21 mouse cellular contexts compared by ENCODE assay signal in genomic region chr17:84067102-84067501, GRCm38 (mm10).
DNase-seq lines count a peak whose midpoint lies in the region; ATAC-seq lines count a peak whose summit lies in the region.
"Had no signal": no experiment of that assay in that cellular context is flagged by ENCODE, and none has a peak within 500 bp of the region (broad histone marks: within the 10 kb centered on the region; RNA-seq: fewer than 3 reads in every experiment).

No protein-coding gene starts in this region.

- no peaks in the 10 kb centered on the region for H3K27me3 ChIP-seq in forebrain, embryonic 11.5 days (ENCODE audit: control insufficient read depth, insufficient read depth, low read length)
- peaks cover 3% of the 10 kb centered on the region; the same call in 1 of the 2 replicates for H3K27me3 ChIP-seq in forebrain, embryonic 13.5 days
- H3K27me3 ChIP-seq in midbrain, embryonic 11.5 days (ENCODE audit: control insufficient read depth, insufficient read depth, low read length): no peaks in the 10 kb centered on the region
- no peaks in the 10 kb centered on the region for H3K27me3 ChIP-seq in midbrain, embryonic 14.5 days (ENCODE audit: control insufficient read depth, insufficient read depth, low read length)
- H3K27me3 ChIP-seq: liver, embryonic 15.5 days; lung, embryonic 15.5 days; Patski had no signal

- no peaks in the 10 kb centered on the region for H3K36me3 ChIP-seq in forebrain, embryonic 11.5 days (ENCODE audit: control insufficient read depth, insufficient read depth, low read length)
- H3K36me3 ChIP-seq in forebrain, embryonic 13.5 days (ENCODE audit: poor library complexity, severe bottlenecking): no peaks in the 10 kb centered on the region
- H3K36me3 ChIP-seq in midbrain, embryonic 11.5 days (ENCODE audit: control insufficient read depth, insufficient read depth, low read length): no peaks in the 10 kb centered on the region
- no peaks in the 10 kb centered on the region for H3K36me3 ChIP-seq in midbrain, embryonic 14.5 days (ENCODE audit: control insufficient read depth, insufficient read depth, low read length)
- H3K36me3 ChIP-seq: G1E; heart, embryonic 10.5 days; liver, embryonic 15.5 days; lung, embryonic 15.5 days had no signal

- WGBS in forebrain, embryonic 11.5 days: 12% methylated on average over 26 of the region's 26 CpGs
- 8% methylated on average over 26 of the region's 26 CpGs for WGBS in forebrain, embryonic 13.5 days
- WGBS in midbrain, embryonic 11.5 days: 27% methylated on average over 26 of the region's 26 CpGs
- 28% methylated on average over 26 of the region's 26 CpGs for WGBS in midbrain, embryonic 14.5 days

- peak; percentile 53; the same call in 1 of the 2 replicates for ATAC-seq in forebrain, embryonic 11.5 days (replicated peaks; ENCODE audit: low FRiP score)
- ATAC-seq in forebrain, embryonic 13.5 days: no peak
- 0 out of 2 replicates have a peak, but pooled peaks have one; percentile 19 for ATAC-seq in midbrain, embryonic 11.5 days (ENCODE audit: low FRiP score)
- no peak for ATAC-seq in midbrain, embryonic 14.5 days (ENCODE audit: low FRiP score, low TSS enrichment)
- ATAC-seq: Patski had no signal

- H3K4me2 ChIP-seq in forebrain, embryonic 11.5 days (ENCODE audit: low read depth, low read length, severe bottlenecking): peak overlapping the region; percentile 26; the same call in 1 of the 2 replicates
- H3K4me2 ChIP-seq in forebrain, embryonic 13.5 days: no peak overlapping the region
- 0 out of 2 replicates have a peak overlapping the region, but pooled peaks have one; percentile 4 for H3K4me2 ChIP-seq in midbrain, embryonic 11.5 days
- no peak overlapping the region for H3K4me2 ChIP-seq in midbrain, embryonic 14.5 days (ENCODE audit: low read length)
- H3K4me2 ChIP-seq: liver, embryonic 15.5 days; lung, embryonic 15.5 days had no signal

- DNase-seq in forebrain, embryonic 11.5 days (ENCODE audit: low spot score): no peak
- no peak for DNase-seq in midbrain, embryonic 11.5 days (ENCODE audit: low spot score, missing footprints)
- DNase-seq in midbrain, embryonic 14.5 days: no peak
- DNase-seq in embryo, embryonic 11 days: peak; percentile 46
- no peak for DNase-seq in cerebellum, postnatal 4 days (ENCODE audit: low spot score in 2 of 2)
- DNase-seq in left cerebral cortex, postnatal 25 days (ENCODE audit: low spot score in 2 of 2): no peak
- DNase-seq: adrenal gland, postnatal 36 days; cerebellum, adult 9-10 months; gastrocnemius, postnatal 10 days; kidney, adult 11 months; layer of hippocampus, adult 9-11 months; left cerebral cortex, postnatal 4 days; liver; lung, postnatal 36 days; thymus, postnatal 25 days had no signal

- H3K9ac ChIP-seq in forebrain, embryonic 11.5 days (ENCODE audit: low read length): no peak overlapping the region; the same call in 1 of the 2 replicates
- H3K9ac ChIP-seq in forebrain, embryonic 13.5 days: no peak overlapping the region
- H3K9ac ChIP-seq in midbrain, embryonic 11.5 days (ENCODE audit: low read length): peak overlapping the region; percentile 24; the same call in 1 of the 2 replicates
- no peak overlapping the region for H3K9ac ChIP-seq in midbrain, embryonic 14.5 days (replicated peaks; ENCODE audit: low read length)
- H3K9ac ChIP-seq: liver, embryonic 15.5 days; lung, embryonic 15.5 days had no signal

- no peak overlapping the region for H3K4me3 ChIP-seq in forebrain, embryonic 11.5 days (ENCODE audit: low read depth, low read length)
- no peak overlapping the region for H3K4me3 ChIP-seq in forebrain, embryonic 13.5 days
- H3K4me3 ChIP-seq in midbrain, embryonic 11.5 days (ENCODE audit: low read depth, low read length): no peak overlapping the region
- no peak overlapping the region for H3K4me3 ChIP-seq in midbrain, embryonic 14.5 days (replicated peaks; ENCODE audit: low read depth, low read length)
- H3K4me3 ChIP-seq: heart, embryonic 10.5 days; liver, embryonic 15.5 days; lung, embryonic 15.5 days had no signal

- no peaks in the 10 kb centered on the region for H3K9me3 ChIP-seq in forebrain, embryonic 11.5 days (ENCODE audit: control insufficient read depth, low read length)
- no peaks in the 10 kb centered on the region for H3K9me3 ChIP-seq in forebrain, embryonic 13.5 days (replicated peaks)
- H3K9me3 ChIP-seq in midbrain, embryonic 11.5 days (ENCODE audit: control insufficient read depth, low read length): no peaks in the 10 kb centered on the region
- H3K9me3 ChIP-seq in midbrain, embryonic 14.5 days (ENCODE audit: control insufficient read depth, low read length): no peaks in the 10 kb centered on the region
- H3K9me3 ChIP-seq: G1E; heart, embryonic 10.5 days; liver, embryonic 15.5 days; lung, embryonic 15.5 days had no signal

- intact Hi-C loops in left cerebral cortex, postnatal 25 days (cut with DNase I): no loop called here

- no peak overlapping the region for H3K27ac ChIP-seq in forebrain, embryonic 11.5 days (ENCODE audit: low read depth, low read length)
- no peak overlapping the region for H3K27ac ChIP-seq in forebrain, embryonic 13.5 days
- no peak overlapping the region for H3K27ac ChIP-seq in midbrain, embryonic 11.5 days (ENCODE audit: low read depth, low read length)
- no peak overlapping the region for H3K27ac ChIP-seq in midbrain, embryonic 14.5 days (replicated peaks; ENCODE audit: low read depth, low read length)
- H3K27ac ChIP-seq: heart, embryonic 10.5 days; liver, embryonic 15.5 days; lung, embryonic 15.5 days had no signal

- peaks cover 3% of the 10 kb centered on the region; the same call in 1 of the 2 replicates for H3K4me1 ChIP-seq in forebrain, embryonic 11.5 days (replicated peaks; ENCODE audit: control insufficient read depth, insufficient read depth, low read length)
- 0 out of 2 replicates have a peak, but pooled peaks cover 3% of the 10 kb centered on the region for H3K4me1 ChIP-seq in forebrain, embryonic 13.5 days
- H3K4me1 ChIP-seq in midbrain, embryonic 11.5 days (ENCODE audit: control insufficient read depth, insufficient read depth, low read length): peaks cover 4% of the 10 kb centered on the region
- H3K4me1 ChIP-seq in midbrain, embryonic 14.5 days (ENCODE audit: control insufficient read depth, insufficient read depth, low read length): no peaks in the 10 kb centered on the region
- H3K4me1 ChIP-seq: liver, embryonic 15.5 days had no signal

Comparison
In these comparisons a context has a peak if more than half of its experiments do, and no peak if none do; other contexts are left out.
1. ATAC-seq: peak in forebrain, embryonic 11.5 days (single experiment) and midbrain, embryonic 11.5 days (single experiment); none in forebrain, embryonic 13.5 days (single experiment) and midbrain, embryonic 14.5 days (single experiment).
2. H3K4me2 ChIP-seq: peak in forebrain, embryonic 11.5 days (single experiment) and midbrain, embryonic 11.5 days (single experiment); none in forebrain, embryonic 13.5 days (single experiment) and midbrain, embryonic 14.5 days (single experiment).